Comparison of ENCODE assay signal across 8 mouse cellular contexts in the genomic region with DNA sequence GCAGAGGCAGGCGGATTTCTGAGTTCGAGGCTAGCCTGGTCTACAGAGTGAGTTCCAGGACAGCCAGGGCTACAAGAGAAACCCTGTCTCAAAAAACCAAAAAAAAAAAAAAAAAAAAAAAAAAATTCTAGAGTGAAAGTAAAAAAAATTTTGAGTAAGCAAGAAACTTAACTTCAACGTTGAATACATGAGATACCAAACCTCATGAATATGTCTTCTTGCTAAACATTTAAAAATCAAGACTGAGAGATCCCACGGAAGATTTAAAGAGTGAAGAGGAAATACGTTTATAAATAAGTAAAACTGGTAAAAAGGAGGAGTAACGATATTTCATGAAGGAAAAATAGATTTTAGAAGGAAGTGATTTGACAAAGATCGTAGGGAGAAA. TPM values are rescaled to one million over a fixed set of nuclear protein-coding genes. Genes with fewer than 3 reads are reported as not detected.
DNase-seq lines count a peak whose midpoint lies in the region; ATAC-seq and TF ChIP-seq lines count a peak whose summit lies in the region.

No protein-coding gene starts in this region.

- no peak overlapping the region for H3K27ac ChIP-seq in lung, embryonic 14.5 days (ENCODE audit: low read depth)
- no peak overlapping the region for H3K27ac ChIP-seq in forebrain, embryonic 11.5 days (ENCODE audit: low read depth, low read length)
- H3K27ac ChIP-seq in limb, embryonic 10.5 days: peak overlapping the region; percentile 96
- peak overlapping the region; percentile 90 for H3K27ac ChIP-seq in neural tube, embryonic 14.5 days (ENCODE audit: low read depth, low read length)

- H3K4me3 ChIP-seq in lung, embryonic 14.5 days (ENCODE audit: low read depth, low read length): peak overlapping the region; percentile 78
- H3K4me3 ChIP-seq in forebrain, embryonic 11.5 days (ENCODE audit: low read depth, low read length): peak overlapping the region; percentile 74
- peak overlapping the region; percentile 83 for H3K4me3 ChIP-seq in limb, embryonic 10.5 days
- peak overlapping the region; percentile 61 for H3K4me3 ChIP-seq in neural tube, embryonic 14.5 days (ENCODE audit: low read depth, low read length)

- no peak for ATAC-seq in lung, embryonic 14.5 days (ENCODE audit: insufficient read depth)
- no peak for ATAC-seq in forebrain, embryonic 11.5 days (replicated peaks; ENCODE audit: low FRiP score)
- no peak for ATAC-seq in neural tube, embryonic 14.5 days (ENCODE audit: low read depth)

- no peak for DNase-seq in lung, embryonic 14.5 days
- DNase-seq in lung, adult 18-20 months: no peak
- no peak for DNase-seq in forebrain, embryonic 11.5 days (ENCODE audit: low spot score)
- DNase-seq in limb, embryonic 10.5 days (ENCODE audit: low spot score): no peak
- no peak for DNase-seq in cerebellum, postnatal 36 days
- no peak for DNase-seq in cerebellum, adult 8-10 months
- DNase-seq in thymus, postnatal 10 days (ENCODE audit: low spot score in 2 of 2): no peak

- no peaks in the 10 kb centered on the region for H3K9me3 ChIP-seq in lung, embryonic 14.5 days (ENCODE audit: low read depth, low read length)
- no peaks in the 10 kb centered on the region for H3K9me3 ChIP-seq in forebrain, embryonic 11.5 days (ENCODE audit: control insufficient read depth, low read length)
- no peaks in the 10 kb centered on the region for H3K9me3 ChIP-seq in limb, embryonic 10.5 days (replicated peaks)
- H3K9me3 ChIP-seq in neural tube, embryonic 14.5 days (ENCODE audit: control insufficient read depth, low read length): no peaks in the 10 kb centered on the region

- peaks cover 6% of the 10 kb centered on the region; the same call in 1 of the 2 replicates for H3K4me1 ChIP-seq in lung, embryonic 14.5 days (ENCODE audit: insufficient read depth)
- no peaks in the 10 kb centered on the region for H3K4me1 ChIP-seq in forebrain, embryonic 11.5 days (replicated peaks; ENCODE audit: control insufficient read depth, insufficient read depth, low read length)
- H3K4me1 ChIP-seq in limb, embryonic 10.5 days: peaks cover 10% of the 10 kb centered on the region
- peaks cover 18% of the 10 kb centered on the region for H3K4me1 ChIP-seq in neural tube, embryonic 14.5 days (ENCODE audit: control insufficient read depth, insufficient read depth, low read length)

- TF ChIP-seq CTCF in lung, embryonic 14.5 days (IDR thresholded peaks at IDR 0.05; ENCODE audit: low read depth): no peak

- no peak overlapping the region for H3K9ac ChIP-seq in lung, embryonic 14.5 days
- H3K9ac ChIP-seq in forebrain, embryonic 11.5 days (ENCODE audit: low read length): no peak overlapping the region
- no peak overlapping the region for H3K9ac ChIP-seq in neural tube, embryonic 14.5 days (replicated peaks; ENCODE audit: low read depth, low read length)

- no peaks in the 10 kb centered on the region for H3K36me3 ChIP-seq in lung, embryonic 14.5 days (ENCODE audit: insufficient read depth)
- no peaks in the 10 kb centered on the region for H3K36me3 ChIP-seq in forebrain, embryonic 11.5 days (ENCODE audit: control insufficient read depth, insufficient read depth, low read length)
- no peaks in the 10 kb centered on the region for H3K36me3 ChIP-seq in limb, embryonic 10.5 days
- no peaks in the 10 kb centered on the region for H3K36me3 ChIP-seq in neural tube, embryonic 14.5 days (ENCODE audit: control insufficient read depth, insufficient read depth, low read length)

- H3K27me3 ChIP-seq in lung, embryonic 14.5 days (ENCODE audit: insufficient read depth, low read length): no peaks in the 10 kb centered on the region
- H3K27me3 ChIP-seq in forebrain, embryonic 11.5 days (ENCODE audit: control insufficient read depth, insufficient read depth, low read length): no peaks in the 10 kb centered on the region
- H3K27me3 ChIP-seq in limb, embryonic 10.5 days (ENCODE audit: low read depth, poor library complexity, severe bottlenecking): no peaks in the 10 kb centered on the region
- no peaks in the 10 kb centered on the region for H3K27me3 ChIP-seq in neural tube, embryonic 14.5 days (ENCODE audit: control insufficient read depth, insufficient read depth, low read length)

- 51% methylated on average over 7 of the region's 7 CpGs for WGBS in lung, embryonic 14.5 days
- whole genome bisulfite sequencing in forebrain, embryonic 11.5 days: 51% methylated on average over 7 of the region's 7 CpGs
- 48% methylated on average over 7 of the region's 7 CpGs for WGBS in limb, embryonic 10.5 days
- 59% methylated on average over 7 of the region's 7 CpGs for WGBS in neural tube, embryonic 14.5 days

- peak overlapping the region; percentile 74 for H3K4me2 ChIP-seq in lung, embryonic 14.5 days
- 0 out of 2 replicates have a peak overlapping the region, but pooled peaks have one; percentile 71 for H3K4me2 ChIP-seq in forebrain, embryonic 11.5 days (ENCODE audit: low read depth, low read length, severe bottlenecking)
- H3K4me2 ChIP-seq in neural tube, embryonic 14.5 days (ENCODE audit: low read depth, low read length): peak overlapping the region; percentile 65

RNA-seq across cellular contexts. Expression of gene Avl9, which starts 0.5 kb away (rescaled TPM):
- 15.5 and 18.2 TPM in 2 replicates for polyA plus RNA-seq in lung, embryonic 14.5 days (2014; fragmentation: Nextera tagmentation; extraction: Ambion mirVana)
- polyA plus RNA-seq in forebrain, embryonic 11.5 days (2014; fragmentation: Nextera tagmentation; extraction: Ambion mirVana): 29.6 and 32.2 TPM in 2 replicates
- 13.6 and 15.2 TPM in 2 replicates for polyA plus RNA-seq in limb, embryonic 10.5 days (2016; fragmentation: Nextera tagmentation; extraction: Ambion mirVana)
- 50.0 and 54.4 TPM in 2 replicates for polyA plus RNA-seq in neural tube, embryonic 14.5 days (2014; fragmentation: Nextera tagmentation; extraction: Ambion mirVana)

RNA-seq across cellular contexts. Expression of gene Lsm5, which starts 9.7 kb away (rescaled TPM):
- 164 and 187 TPM in 2 replicates for polyA plus RNA-seq in lung, embryonic 14.5 days (2014; fragmentation: Nextera tagmentation; extraction: Ambion mirVana)
- polyA plus RNA-seq in forebrain, embryonic 11.5 days (2014; fragmentation: Nextera tagmentation; extraction: Ambion mirVana): 194 and 245 TPM in 2 replicates
- polyA plus RNA-seq in limb, embryonic 10.5 days (2016; fragmentation: Nextera tagmentation; extraction: Ambion mirVana): 189 and 222 TPM in 2 replicates
- 76.4 and 82.2 TPM in 2 replicates for polyA plus RNA-seq in neural tube, embryonic 14.5 days (2014; fragmentation: Nextera tagmentation; extraction: Ambion mirVana)

Comparison
In these comparisons a context has a peak if more than half of its experiments do, and no peak if none do; other contexts are left out.
1. H3K27ac ChIP-seq: peak in limb, embryonic 10.5 days (single experiment) and neural tube, embryonic 14.5 days (single experiment); none in lung, embryonic 14.5 days (single experiment) and forebrain, embryonic 11.5 days (single experiment).
2. Peak in every context shown above with its lines, with median percentiles within 50 percentile points of each other: H3K4me2 ChIP-seq and H3K4me3 ChIP-seq.